Comparison of ENCODE assay signal across 20 mouse cellular contexts in the genomic region with DNA sequence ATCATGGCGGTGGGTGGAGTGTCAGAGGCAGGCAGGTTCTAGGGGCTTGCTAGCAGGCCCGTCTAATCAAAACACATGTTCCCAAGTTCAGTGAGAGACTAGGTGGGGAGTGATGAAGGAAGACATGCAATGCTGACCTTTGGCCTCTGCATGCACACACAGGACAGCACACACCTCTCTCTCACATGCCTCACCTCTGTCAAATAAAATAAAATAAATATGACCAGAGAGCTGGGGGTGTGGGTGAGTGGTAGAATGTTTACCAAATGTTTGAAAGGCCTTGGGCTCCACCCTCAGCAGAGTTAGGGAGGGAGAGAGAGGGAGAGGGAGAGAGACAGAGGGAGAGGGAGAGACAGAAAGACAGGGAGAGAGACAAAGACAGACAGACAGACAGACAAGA. TPM values are rescaled to one million over a fixed set of nuclear protein-coding genes. Genes with fewer than 3 reads are reported as not detected.
"Had no signal": no experiment of that assay in that cellular context is flagged by ENCODE, and none has a peak within 500 bp of the region (broad histone marks: within the 10 kb centered on the region; RNA-seq: fewer than 3 reads in every experiment).

No protein-coding gene starts in this region.

- H3K4me3 ChIP-seq: hindbrain, embryonic 15.5 days; kidney, embryonic 15.5 days; limb, embryonic 15.5 days; lung, embryonic 15.5 days; midbrain, embryonic 12.5 days had no signal

- H3K27me3 ChIP-seq: hindbrain, embryonic 15.5 days; kidney, embryonic 15.5 days; limb, embryonic 15.5 days; lung, embryonic 15.5 days; midbrain, embryonic 12.5 days had no signal

- H3K9ac ChIP-seq: hindbrain, embryonic 15.5 days; kidney, embryonic 15.5 days; limb, embryonic 15.5 days; liver, embryonic 14.5 days; lung, embryonic 15.5 days; midbrain, embryonic 12.5 days had no signal

- H3K36me3 ChIP-seq: hindbrain, embryonic 15.5 days; kidney, embryonic 15.5 days; limb, embryonic 15.5 days; lung, embryonic 15.5 days; midbrain, embryonic 12.5 days had no signal

- H3K4me2 ChIP-seq: hindbrain, embryonic 15.5 days; kidney, embryonic 15.5 days; limb, embryonic 15.5 days; lung, embryonic 15.5 days; midbrain, embryonic 12.5 days had no signal

- H3K27ac ChIP-seq: hindbrain, embryonic 15.5 days; kidney, embryonic 15.5 days; limb, embryonic 15.5 days; liver, embryonic 14.5 days; lung, embryonic 15.5 days; midbrain, embryonic 12.5 days had no signal

- H3K9me3 ChIP-seq: hindbrain, embryonic 15.5 days; kidney, embryonic 15.5 days; limb, embryonic 15.5 days; lung, embryonic 15.5 days; midbrain, embryonic 12.5 days had no signal

- H3K4me1 ChIP-seq: hindbrain, embryonic 15.5 days; kidney, embryonic 15.5 days; limb, embryonic 15.5 days; lung, embryonic 15.5 days; midbrain, embryonic 12.5 days had no signal

- DNase-seq: kidney, adult 2 months; kidney, postnatal 14 days; layer of hippocampus, adult 9-11 months; layer of hippocampus, postnatal 36 days; right cerebral cortex, postnatal 14 days; thymus, postnatal 36 days had no signal

- ATAC-seq: midbrain, embryonic 16.5 days had no signal

RNA-seq across cellular contexts. Expression of a gene that starts 9.9 kb away (rescaled TPM):
- total RNA-seq: layer of hippocampus, postnatal 36 days; left cerebral cortex, adult 8-10 months; left cerebral cortex, postnatal 25 days; megakaryocyte-erythroid progenitor cell, adult 5-6 weeks had no signal
- polyA plus RNA-seq: hindbrain, embryonic 15.5 days; kidney, embryonic 15.5 days; limb, embryonic 11.5 days; limb, embryonic 15.5 days; liver, embryonic 14.5 days; lung, embryonic 15.5 days; midbrain, embryonic 12.5 days; midbrain, embryonic 16.5 days; neural tube, embryonic 14.5 days; spleen, adult 2 months; thymus, postnatal 0 days had no signal

RNA-seq across cellular contexts. Expression of a gene that starts 13.9 kb away (rescaled TPM):
- total RNA-seq: megakaryocyte-erythroid progenitor cell, adult 5-6 weeks had no signal

RNA-seq across cellular contexts. Expression of a gene that starts 14.3 kb away (rescaled TPM):
- total RNA-seq: layer of hippocampus, postnatal 36 days; left cerebral cortex, postnatal 25 days; megakaryocyte-erythroid progenitor cell, adult 5-6 weeks had no signal
- polyA plus RNA-seq: hindbrain, embryonic 15.5 days; kidney, adult 2 months; kidney, embryonic 15.5 days; limb, embryonic 11.5 days; limb, embryonic 15.5 days; liver, embryonic 14.5 days; lung, embryonic 15.5 days; midbrain, embryonic 12.5 days; midbrain, embryonic 16.5 days; neural tube, embryonic 14.5 days had no signal

RNA-seq across cellular contexts. Expression of a gene that starts 22.1 kb away (rescaled TPM):
- total RNA-seq: layer of hippocampus, postnatal 36 days; left cerebral cortex, postnatal 25 days; megakaryocyte-erythroid progenitor cell, adult 5-6 weeks had no signal
- polyA plus RNA-seq: kidney, adult 2 months; limb, embryonic 11.5 days; limb, embryonic 15.5 days; liver, embryonic 14.5 days; neural tube, embryonic 14.5 days had no signal

RNA-seq across cellular contexts. Expression of a gene that starts 22.8 kb away (rescaled TPM):
- total RNA-seq: layer of hippocampus, postnatal 36 days; left cerebral cortex, adult 8-10 months; left cerebral cortex, postnatal 25 days; megakaryocyte-erythroid progenitor cell, adult 5-6 weeks had no signal
- polyA plus RNA-seq: hindbrain, embryonic 15.5 days; kidney, adult 2 months; kidney, embryonic 15.5 days; limb, embryonic 11.5 days; limb, embryonic 15.5 days; liver, embryonic 14.5 days; midbrain, embryonic 12.5 days; midbrain, embryonic 16.5 days; neural tube, embryonic 14.5 days; spleen, adult 2 months had no signal
